Mouse (Mus musculus) kidney, adult 8-10 months (tissue): ENCODE data around the gene Mrgprx1.

Experiments used
- DNase-seq, 2 experiments: peaks; one replicate each; pipeline ENCODE4 v3.0.0; 2022

Mrgprx1 gene

GRCm38 (mm10) chr7:48027497-48027896, at the start of gene Mrgprx1:
TSS of gene Mrgprx1 (minus strand) at chr7:48027597.
- no peak for DNase-seq

DNA sequence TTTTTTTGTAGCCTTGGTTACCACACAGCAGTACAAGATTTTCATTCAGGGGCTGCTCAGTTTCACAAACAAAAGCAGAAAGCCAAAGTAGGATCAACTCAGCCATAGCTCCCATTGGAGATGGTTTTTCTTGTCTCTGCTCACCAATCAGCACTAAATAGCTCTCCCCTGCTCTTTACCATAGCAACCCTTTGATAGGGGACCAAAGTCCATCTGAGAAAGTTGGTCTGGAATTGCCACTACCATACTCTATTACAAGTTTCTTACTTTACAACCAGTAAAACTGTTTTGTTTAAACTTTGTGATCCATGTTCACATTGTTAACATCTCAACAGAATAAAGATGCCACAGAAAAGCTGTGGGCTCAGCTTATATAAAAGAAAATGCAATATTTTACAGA, 48.1 kb upstream of the Mrgprx1 start:
- DNase-seq, result no peak

DNA sequence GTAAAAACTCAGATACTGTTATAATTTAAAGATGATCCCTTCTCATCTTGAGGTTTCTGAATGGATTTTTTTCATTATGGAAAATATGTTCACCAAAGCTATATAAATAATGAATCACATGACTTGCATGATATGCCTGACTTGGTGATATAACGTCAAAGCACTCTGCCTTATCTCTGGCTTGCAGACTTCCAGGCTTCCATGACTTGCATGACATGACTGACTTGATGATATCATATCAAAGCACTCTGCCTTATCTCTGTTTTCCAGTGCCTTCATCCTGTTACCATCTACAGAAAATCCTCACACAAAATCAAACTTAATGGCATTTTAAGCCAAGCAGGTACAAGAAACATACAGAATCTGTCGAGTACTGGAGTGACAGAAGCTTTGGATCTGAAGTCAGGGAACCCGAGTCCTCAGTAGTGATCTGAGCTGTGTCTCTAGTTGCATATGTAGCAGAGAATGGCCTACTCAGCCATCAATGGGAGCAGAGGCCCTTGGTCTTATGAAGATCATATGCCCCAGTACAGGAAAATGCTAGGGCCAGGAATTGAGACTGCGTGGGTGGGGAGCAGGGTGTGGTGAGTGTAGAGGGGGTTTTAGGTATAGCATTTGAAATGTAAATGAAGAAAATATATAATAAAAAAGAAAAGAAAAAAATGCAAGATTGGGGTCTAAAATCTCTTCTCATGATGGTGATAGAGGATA, 19.2 kb upstream of the Mrgprx1 start:
- DNase-seq, result no peak

GRCm38 (mm10) chr7:48044046-48044445, 16.6 kb upstream of the Mrgprx1 start:
- DNase-seq, result no peak

GRCm38 (mm10) chr7:48017874-48018273, 9.5 kb downstream of the Mrgprx1 start:
- no peak for DNase-seq

DNA sequence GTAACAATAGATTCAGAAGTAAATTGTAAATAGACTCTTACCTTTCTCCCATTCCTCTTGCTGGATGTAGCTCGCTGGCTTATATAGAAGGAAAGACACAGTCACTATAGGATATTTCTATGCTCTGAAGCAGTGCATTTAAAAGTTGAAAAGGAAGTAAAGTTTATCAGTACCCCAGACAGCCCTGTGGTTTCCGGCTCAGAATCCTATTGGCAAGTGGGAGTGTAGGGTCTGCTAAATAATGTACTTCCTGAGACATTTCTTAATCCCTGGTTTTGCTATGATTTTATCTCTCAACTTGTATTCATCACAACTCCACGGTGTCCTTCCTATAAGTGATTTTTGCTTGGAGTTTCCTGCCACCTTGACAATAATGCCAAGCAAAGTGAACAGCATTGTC, 31.7 kb downstream of the Mrgprx1 start:
- no peak for DNase-seq

DNA sequence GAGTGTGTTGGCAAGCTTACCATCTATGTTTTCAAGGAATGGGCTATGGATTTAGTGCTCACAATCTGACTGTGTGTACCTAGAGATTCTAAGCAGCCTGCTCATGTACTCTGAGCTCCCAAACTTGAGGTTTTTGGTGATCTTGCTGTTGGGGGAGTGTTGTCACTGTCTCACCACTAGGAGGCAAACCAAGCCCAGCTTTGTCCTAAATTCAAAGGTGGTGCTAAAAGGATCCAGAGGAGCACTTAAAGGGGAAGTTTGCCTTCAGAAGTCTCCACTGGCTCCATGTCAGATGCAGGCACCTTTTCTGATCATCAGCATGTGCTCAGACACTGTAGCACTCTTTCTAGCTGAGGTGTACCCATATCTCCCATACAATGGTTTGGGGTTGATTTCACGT, 40.6 kb downstream of the Mrgprx1 start:
- no peak for DNase-seq

- no peak for DNase-seq
These were observed 45.4 kb downstream of the Mrgprx1 start, which contains the start of gene Mrgpra4 for GRCm38 (mm10) chr7:47981995-47982394. TSS of gene Mrgpra4 (minus strand) at chr7:47982095.
